Mouse (Mus musculus): ENCODE measurements at regions not wholly inside any gene's neighbourhood (a gene's known extent, or its start where the extent isn't known, plus 50 kb on each side); places are given as distances from the start of the nearest gene placed in this dataset.

GRCm38 (mm10) chr5:100259803-100260693 is 100.4 kb upstream of the Tmem150c start:
- Histone ChIP-seq H3K79me2 (ENCODE audit: control insufficient read depth, insufficient read depth) (no peaks in the 10 kb centered on the region), H3ac (ENCODE audit: control insufficient read depth, insufficient read length) (no peak overlapping the region), H3K36me3 (ENCODE audit: control insufficient read depth, insufficient read depth) (no peaks in the 10 kb centered on the region), H3K4me3 (no peak overlapping the region), H3K27me3 (ENCODE audit: control insufficient read depth, insufficient read depth, insufficient read length) (no peaks in the 10 kb centered on the region), H3K4me2 (ENCODE audit: low read depth) (peak overlapping the region; percentile 51)
- no peak for TF ChIP-seq CEBPB (IDR thresholded peaks at IDR 0.05; ENCODE audit: insufficient read depth, poor library complexity, severe bottlenecking)
- TF ChIP-seq REST (IDR thresholded peaks at IDR 0.05; ENCODE audit: insufficient read depth, insufficient read length), result no peak
- no peak for TF ChIP-seq POLR2AphosphoS2 (IDR thresholded peaks at IDR 0.05; ENCODE audit: insufficient read length, low read depth)
- no peak for TF ChIP-seq TCF3 (IDR thresholded peaks at IDR 0.05; ENCODE audit: insufficient read length, low read depth)
- no peak for TF ChIP-seq POLR2A (IDR thresholded peaks at IDR 0.05; ENCODE audit: insufficient read length, low read depth)

DNA sequence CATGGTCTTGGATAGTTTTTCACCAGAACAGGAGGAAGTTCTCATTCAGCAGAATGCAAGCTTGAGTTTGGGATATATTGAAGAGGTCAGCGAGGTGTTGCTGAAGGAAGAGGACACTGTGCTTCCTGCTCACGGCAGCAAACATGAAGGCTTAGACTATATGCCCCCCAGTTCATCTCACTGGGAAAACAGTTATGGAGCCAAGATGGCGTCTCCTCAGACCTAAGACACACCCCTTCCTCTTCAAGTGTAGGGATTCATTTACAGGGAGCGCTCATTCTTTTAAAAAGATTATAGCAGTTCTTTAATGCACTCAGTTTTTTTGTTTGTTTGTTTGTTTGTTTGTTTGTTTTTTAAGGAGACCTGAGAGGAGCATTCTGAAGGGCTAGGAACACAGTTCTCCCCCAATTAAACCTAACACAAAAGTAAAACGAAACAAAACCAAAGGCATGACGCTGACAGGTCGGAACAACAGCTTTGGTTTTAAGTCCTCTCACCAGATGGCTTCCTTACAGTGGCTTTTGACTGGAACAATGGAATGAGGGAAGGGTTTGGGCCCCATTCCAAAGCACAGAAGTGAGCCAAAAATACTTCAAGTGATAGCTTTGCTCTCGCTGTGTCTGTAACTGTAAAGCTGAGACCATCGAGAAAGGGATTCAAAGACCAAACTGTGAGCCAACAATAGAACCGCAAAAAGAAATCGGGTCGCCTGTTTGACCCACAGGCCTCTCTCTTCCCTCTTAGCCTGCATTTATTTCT is 99.5 kb upstream of the Tmem150c start:
- Histone ChIP-seq H3K27me3 (ENCODE audit: control insufficient read depth, insufficient read depth, insufficient read length) (no peaks in the 10 kb centered on the region), H3K4me2 (ENCODE audit: low read depth) (peak overlapping the region; percentile 51), H3K79me2 (ENCODE audit: control insufficient read depth, insufficient read depth) (no peaks in the 10 kb centered on the region), H3K36me3 (ENCODE audit: control insufficient read depth, insufficient read depth) (no peaks in the 10 kb centered on the region), H3ac (ENCODE audit: control insufficient read depth, insufficient read length) (no peak overlapping the region), H3K4me3 (no peak overlapping the region)
- TF ChIP-seq MYOG (IDR thresholded peaks at IDR 0.05; ENCODE audit: control insufficient read depth in 1 of 3, insufficient read depth in 1 of 3, insufficient read length in 2 of 3, low read depth in 2 of 3), result no peak
- no peak for TF ChIP-seq MYOD1 (IDR thresholded peaks at IDR 0.05; ENCODE audit: control insufficient read depth in 1 of 3, insufficient read length in 2 of 3, low read depth in 2 of 3)
- TF ChIP-seq TCF12 (IDR thresholded peaks at IDR 0.05; ENCODE audit: insufficient read depth, poor library complexity, severe bottlenecking), result no peak
- no peak for TF ChIP-seq SRF (IDR thresholded peaks at IDR 0.05; ENCODE audit: control insufficient read depth, insufficient read length, low read depth)
- TF ChIP-seq E2F4 (IDR thresholded peaks at IDR 0.05; ENCODE audit: insufficient read depth), result no peak
- TF ChIP-seq USF1 (IDR thresholded peaks at IDR 0.05; ENCODE audit: low read depth), result no peak
- TF ChIP-seq REST (IDR thresholded peaks at IDR 0.05; ENCODE audit: insufficient read depth, insufficient read length), result no peak
- TF ChIP-seq POLR2AphosphoS2 (IDR thresholded peaks at IDR 0.05; ENCODE audit: insufficient read length, low read depth), result no peak

GRCm38 (mm10) chr5:100255276-100255675 is 95.7 kb upstream of the Tmem150c start:
- H3K79me2 ChIP-seq (ENCODE audit: control insufficient read depth, insufficient read depth), result no peaks in the 10 kb centered on the region
- no peaks in the 10 kb centered on the region for H3K36me3 ChIP-seq (ENCODE audit: control insufficient read depth, insufficient read depth)
- no peak overlapping the region for H3K4me3 ChIP-seq
- no peak overlapping the region for H3ac ChIP-seq (ENCODE audit: control insufficient read depth, insufficient read length)
- TF ChIP-seq USF1 (IDR thresholded peaks at IDR 0.05; ENCODE audit: low read depth) (no peak), TCF3 (IDR thresholded peaks at IDR 0.05; ENCODE audit: insufficient read length, low read depth) (no peak), POLR2AphosphoS2 (IDR thresholded peaks at IDR 0.05; ENCODE audit: insufficient read length, low read depth) (no peak), TCF12 (IDR thresholded peaks at IDR 0.05; ENCODE audit: insufficient read depth, poor library complexity, severe bottlenecking) (no peak), E2F4 (IDR thresholded peaks at IDR 0.05; ENCODE audit: insufficient read depth) (no peak), MYOG (IDR thresholded peaks at IDR 0.05; ENCODE audit: control insufficient read depth in 1 of 3, insufficient read depth in 1 of 3, insufficient read length in 2 of 3, low read depth in 2 of 3) (no peak), MYOD1 (IDR thresholded peaks at IDR 0.05; ENCODE audit: control insufficient read depth in 1 of 3, insufficient read length in 2 of 3, low read depth in 2 of 3) (no peak), REST (IDR thresholded peaks at IDR 0.05; ENCODE audit: insufficient read depth, insufficient read length) (no peak), MAX (IDR thresholded peaks at IDR 0.05; ENCODE audit: low read depth) (no peak), CEBPB (IDR thresholded peaks at IDR 0.05; ENCODE audit: insufficient read depth, poor library complexity, severe bottlenecking) (no peak), POLR2A (IDR thresholded peaks at IDR 0.05; ENCODE audit: insufficient read length, low read depth) (no peak), SRF (IDR thresholded peaks at IDR 0.05; ENCODE audit: control insufficient read depth, insufficient read length, low read depth) (no peak)
- no peak overlapping the region for H3K4me2 ChIP-seq (ENCODE audit: low read depth)
- H3K27me3 ChIP-seq (ENCODE audit: control insufficient read depth, insufficient read depth, insufficient read length), result no peaks in the 10 kb centered on the region

DNA sequence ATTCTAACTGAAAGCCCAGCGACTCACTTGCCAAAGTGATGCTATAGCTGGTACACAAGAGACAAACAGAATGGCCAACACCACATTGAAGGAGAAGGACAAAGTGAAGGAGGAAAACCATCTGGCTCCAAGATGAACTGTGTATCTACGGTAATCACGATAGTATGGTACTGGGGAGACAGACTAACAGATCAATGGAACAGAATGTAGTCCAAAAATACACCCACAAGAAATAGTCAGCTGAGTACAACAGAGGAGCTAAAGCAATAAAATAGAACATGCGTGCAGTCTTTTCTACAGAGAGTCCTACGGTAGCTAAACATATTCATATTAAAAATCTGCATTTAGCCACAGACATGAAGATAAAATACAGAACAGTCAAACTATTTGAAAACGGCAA is 92.4 kb upstream of the Tmem150c start:
- Histone ChIP-seq H3K36me3 (ENCODE audit: control insufficient read depth, insufficient read depth) (no peaks in the 10 kb centered on the region), H3K4me3 (no peak overlapping the region), H3K27me3 (ENCODE audit: control insufficient read depth, insufficient read depth, insufficient read length) (no peaks in the 10 kb centered on the region), H3K4me2 (ENCODE audit: low read depth) (no peak overlapping the region), H3K79me2 (ENCODE audit: control insufficient read depth, insufficient read depth) (no peaks in the 10 kb centered on the region), H3ac (ENCODE audit: control insufficient read depth, insufficient read length) (no peak overlapping the region)
- TF ChIP-seq TCF3 (IDR thresholded peaks at IDR 0.05; ENCODE audit: insufficient read length, low read depth) (no peak), POLR2A (IDR thresholded peaks at IDR 0.05; ENCODE audit: insufficient read length, low read depth) (no peak), SRF (IDR thresholded peaks at IDR 0.05; ENCODE audit: control insufficient read depth, insufficient read length, low read depth) (no peak)

DNA sequence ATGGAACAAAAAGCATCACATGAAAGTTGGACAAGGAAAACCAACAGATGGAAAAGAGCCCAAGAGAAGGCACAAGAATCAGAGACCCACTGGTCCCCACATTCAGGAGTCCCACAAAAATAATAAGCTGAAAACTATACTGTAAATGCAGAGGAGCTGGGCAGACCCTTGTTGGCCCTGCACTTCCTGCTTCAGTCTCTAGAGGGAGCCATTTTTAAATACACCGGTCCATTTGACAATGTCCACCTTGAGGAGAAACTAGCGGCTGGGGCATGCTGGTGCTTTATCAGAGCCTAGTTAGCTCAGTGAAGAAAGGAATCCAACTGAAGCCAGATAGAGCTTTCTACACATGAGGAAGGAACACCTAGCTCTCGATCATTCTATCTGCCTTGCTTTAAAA is 90.1 kb upstream of the Tmem150c start:
- H3ac ChIP-seq (ENCODE audit: control insufficient read depth, insufficient read length), result no peak overlapping the region
- TF ChIP-seq SRF (IDR thresholded peaks at IDR 0.05; ENCODE audit: control insufficient read depth, insufficient read length, low read depth) (no peak), USF1 (IDR thresholded peaks at IDR 0.05; ENCODE audit: low read depth) (no peak), REST (IDR thresholded peaks at IDR 0.05; ENCODE audit: insufficient read depth, insufficient read length) (no peak), MYOG (IDR thresholded peaks at IDR 0.05; ENCODE audit: control insufficient read depth in 1 of 3, insufficient read depth in 1 of 3, insufficient read length in 2 of 3, low read depth in 2 of 3) (no peak), TCF12 (IDR thresholded peaks at IDR 0.05; ENCODE audit: insufficient read depth, poor library complexity, severe bottlenecking) (no peak), E2F4 (IDR thresholded peaks at IDR 0.05; ENCODE audit: insufficient read depth) (no peak), TCF3 (IDR thresholded peaks at IDR 0.05; ENCODE audit: insufficient read length, low read depth) (no peak), POLR2A (IDR thresholded peaks at IDR 0.05; ENCODE audit: insufficient read length, low read depth) (no peak), MYOD1 (IDR thresholded peaks at IDR 0.05; ENCODE audit: control insufficient read depth in 1 of 3, insufficient read length in 2 of 3, low read depth in 2 of 3) (no peak), MAX (IDR thresholded peaks at IDR 0.05; ENCODE audit: low read depth) (no peak), CEBPB (IDR thresholded peaks at IDR 0.05; ENCODE audit: insufficient read depth, poor library complexity, severe bottlenecking) (no peak), POLR2AphosphoS2 (IDR thresholded peaks at IDR 0.05; ENCODE audit: insufficient read length, low read depth) (no peak)

More for the DNA sequence above, 90.1 kb upstream of the Tmem150c start:
- Histone ChIP-seq H3K36me3 (ENCODE audit: control insufficient read depth, insufficient read depth) (no peaks in the 10 kb centered on the region), H3K79me2 (ENCODE audit: control insufficient read depth, insufficient read depth) (no peaks in the 10 kb centered on the region), H3K4me2 (ENCODE audit: low read depth) (no peak overlapping the region), H3K27me3 (ENCODE audit: control insufficient read depth, insufficient read depth, insufficient read length) (no peaks in the 10 kb centered on the region), H3K4me3 (no peak overlapping the region)

All from myocyte (in vitro differentiated cells).